Mouse (Mus musculus) bone marrow, adult 2 months (tissue): ENCODE results near the gene Maml2. TPM values are rescaled to one million over a fixed set of nuclear protein-coding genes. Genes with fewer than 3 reads are reported as not detected.

Experiments used
- H3K27ac ChIP-seq: fragments of 200-500 bp; 2 replicates; pipeline ENCODE4 v1.5.1; 2012; ENCODE audit warnings: low read depth, mild to moderate bottlenecking, control low read depth, inconsistent platforms, low read length; ENCODE audit not compliant: control insufficient read depth, poor library complexity, insufficient read depth
- H3K4me1 ChIP-seq: fragments of 200-500 bp; 2 replicates; pipeline ENCODE4 v1.6.1; 2011; ENCODE audit warnings: low read length; ENCODE audit not compliant: control insufficient read depth, insufficient read depth
- H3K4me3 ChIP-seq: fragments of 200-500 bp; replicated peaks from 2 replicates; pipeline ENCODE3; 2011; ENCODE audit warnings: mild to moderate bottlenecking, low read depth, low read length, control low read depth; ENCODE audit not compliant: control insufficient read depth
- CTCF ChIP-seq: fragments of 200-500 bp; IDR thresholded peaks from 2 replicates; pipeline ENCODE4 v1.5.1; 2011; ENCODE audit warnings: low read length, control low read depth; ENCODE audit not compliant: control insufficient read depth, insufficient read depth
- POLR2A ChIP-seq: fragments of 200-500 bp; IDR thresholded peaks from 2 replicates; pipeline ENCODE4 v1.6.1; 2011; ENCODE audit warnings: low read depth, mild to moderate bottlenecking, control low read depth, low read length, borderline replicate concordance; ENCODE audit not compliant: control insufficient read depth
- WGBS: fragments of 180-500 bp; shearing (Covaris S2); methylation state at CpG from one replicate; pipeline ENCODE4 v1.1.7; 2018; 5-methylcytosine and 5-hydroxymethylcytosine counted together
- polyA plus RNA-seq: library from polyadenylated mRNA; stranded (reverse); fragments of >200 nt; gene quantifications from 2 replicates; pipeline ENCODE4 v1.2.4, GENCODE M21; 2011; ENCODE audit warnings: low replicate concordance; ENCODE audit not compliant: missing spikeins, insufficient read depth, insufficient read length

Gene Maml2
- polyA plus RNA-seq, 1 experiment = 3.5 TPM

DNA sequence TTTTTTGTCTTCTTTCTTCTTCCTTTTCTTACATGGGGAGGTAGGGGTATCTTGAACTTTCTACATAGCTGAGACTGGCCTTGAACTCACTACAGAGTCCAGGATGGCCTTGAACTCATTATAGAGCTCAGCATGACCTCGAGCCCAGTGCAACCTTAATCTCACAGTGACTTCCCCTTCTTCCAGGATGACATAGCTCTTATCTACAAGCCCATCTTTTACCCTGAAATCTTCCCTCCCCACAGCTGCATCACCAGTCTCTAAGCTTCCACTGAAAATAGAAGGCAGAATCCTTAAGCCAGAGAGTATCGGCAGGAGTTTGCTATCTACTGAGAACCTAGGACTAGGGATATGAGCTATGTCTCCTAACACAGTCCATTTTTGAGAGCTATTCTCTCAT lies 375.5 kb downstream of the Maml2 start:
- H3K4me3 ChIP-seq = no peak overlapping the region
- H3K4me1 ChIP-seq = no peaks in the 10 kb centered on the region; the same call in 1 of the 2 replicates
- no peak overlapping the region for H3K27ac ChIP-seq
- 51% methylated on average over 2 of the region's 2 CpGs for WGBS
- TF ChIP-seq CTCF = no peak
- no peak for TF ChIP-seq POLR2A

- Histone ChIP-seq H3K4me1 (no peaks in the 10 kb centered on the region), H3K27ac (no peak overlapping the region), H3K4me3 (no peak overlapping the region)
- 53% methylated on average over 2 of the region's 2 CpGs for WGBS
- TF ChIP-seq CTCF = no peak
- TF ChIP-seq POLR2A = no peak
Observed at GRCm38 (mm10) chr9:13678026-13678425, 380.3 kb downstream of the Maml2 start.

- 82% methylated on average over 2 of the region's 2 CpGs for WGBS
- TF ChIP-seq CTCF = no peak
- TF ChIP-seq POLR2A = no peak
- Histone ChIP-seq H3K27ac (no peak overlapping the region), H3K4me1 (no peaks in the 10 kb centered on the region), H3K4me3 (no peak overlapping the region)
Observed at GRCm38 (mm10) chr9:13679696-13680095, 381.9 kb downstream of the Maml2 start.

GRCm38 (mm10) chr9:13681147-13681546 lies 383.4 kb downstream of the Maml2 start:
- 78% methylated on average over 8 of the region's 8 CpGs for WGBS
- Histone ChIP-seq H3K27ac (no peak overlapping the region), H3K4me1 (no peaks in the 10 kb centered on the region), H3K4me3 (no peak overlapping the region)
- TF ChIP-seq CTCF (no peak), POLR2A (no peak)

DNA sequence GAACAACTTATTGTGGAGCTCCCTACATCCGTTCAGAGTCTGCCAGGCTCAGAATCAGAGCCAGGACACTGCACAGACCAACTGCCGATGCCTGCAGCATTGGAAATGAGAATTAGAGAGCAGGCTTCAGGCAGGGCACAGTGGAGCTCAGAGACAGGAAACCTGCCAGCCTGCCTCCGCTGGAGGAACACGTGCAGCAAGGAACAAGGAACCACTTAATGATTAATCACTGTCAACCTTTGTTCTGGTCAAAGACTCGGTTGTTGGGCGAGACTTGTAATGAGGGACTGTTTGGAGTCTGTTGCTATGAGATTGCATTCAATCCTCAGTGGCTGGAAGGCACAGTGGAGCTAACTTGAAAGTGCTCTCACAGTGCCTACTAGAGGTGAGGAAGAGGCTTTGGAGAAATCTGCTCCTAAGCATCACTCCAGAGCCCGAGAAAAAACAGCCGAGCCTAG lies 383.9 kb downstream of the Maml2 start:
- no peaks in the 10 kb centered on the region for H3K4me1 ChIP-seq
- no peak overlapping the region for H3K27ac ChIP-seq
- TF ChIP-seq POLR2A (no peak), CTCF (no peak)
- WGBS = 5% methylated on average over 8 of the region's 8 CpGs
- no peak overlapping the region for H3K4me3 ChIP-seq

GRCm38 (mm10) chr9:13684327-13684934 lies 386.7 kb downstream of the Maml2 start:
- TF ChIP-seq POLR2A (no peak), CTCF (no peak)
- 81% methylated on average over 6 of the region's 6 CpGs for WGBS
- no peak overlapping the region for H3K27ac ChIP-seq

DNA sequence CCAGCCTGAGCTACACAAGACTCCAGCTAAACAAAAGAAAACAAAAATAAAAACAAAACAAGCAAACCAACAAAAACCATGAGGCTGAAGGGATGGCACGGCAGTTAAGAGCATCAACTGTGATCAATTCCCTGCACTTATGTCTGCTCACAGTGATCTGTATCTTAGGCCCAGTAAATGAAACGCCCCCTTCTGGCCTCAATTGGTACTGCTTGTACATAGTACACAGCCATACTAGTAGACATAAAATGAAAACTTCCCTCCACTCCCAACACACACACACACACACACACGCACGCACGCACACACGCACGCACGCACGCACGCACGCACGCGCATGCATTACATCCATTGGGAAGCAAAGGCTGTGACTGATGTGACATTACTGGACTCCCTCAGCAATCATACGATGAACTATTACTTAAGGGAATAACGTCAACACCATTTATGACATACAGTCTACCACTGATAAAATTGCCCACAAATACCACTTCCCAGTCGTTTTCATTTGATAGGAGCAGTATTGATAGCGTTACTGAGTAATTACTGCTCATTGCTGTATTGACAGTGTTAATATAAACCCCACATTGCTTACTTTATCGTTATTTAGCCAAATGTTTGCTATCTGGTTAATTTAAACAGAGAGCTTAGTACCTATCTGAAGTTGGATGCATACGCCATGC lies 389.4 kb downstream of the Maml2 start:
- Histone ChIP-seq H3K4me3 (no peak overlapping the region), H3K27ac (no peak overlapping the region), H3K4me1 (no peaks in the 10 kb centered on the region)
- 81% methylated on average over 19 of the region's 19 CpGs for WGBS
- no peak for TF ChIP-seq CTCF
- TF ChIP-seq POLR2A = no peak

More at GRCm38 (mm10) chr9:13684327-13684934, 386.7 kb downstream of the Maml2 start:
- Histone ChIP-seq H3K4me3 (no peak overlapping the region), H3K4me1 (no peaks in the 10 kb centered on the region)

GRCm38 (mm10) chr9:13688997-13689396 lies 391.2 kb downstream of the Maml2 start:
- WGBS = 70% methylated on average over 9 of the region's 9 CpGs
- Histone ChIP-seq H3K4me1 (no peaks in the 10 kb centered on the region), H3K27ac (no peak overlapping the region), H3K4me3 (no peak overlapping the region)
- TF ChIP-seq POLR2A = no peak
- no peak for TF ChIP-seq CTCF

- TF ChIP-seq CTCF = no peak
- no peak for TF ChIP-seq POLR2A
- Histone ChIP-seq H3K27ac (no peak overlapping the region), H3K4me1 (no peaks in the 10 kb centered on the region), H3K4me3 (no peak overlapping the region)
- WGBS = 83% methylated on average over 8 of the region's 8 CpGs
Observed at GRCm38 (mm10) chr9:13690321-13690720, 392.6 kb downstream of the Maml2 start.
